Mouse (Mus musculus): ENCODE data around the gene Mterf4.
"Not testable (repeated sequence)": the region's sequence is repeated elsewhere in the genome, so short reads cannot be mapped to it uniquely, and the experiment has no call there.

Mterf4 gene

GRCm38 (mm10) chr1:93305581-93306337 is at the start of gene Mterf4:
TSS of gene Mterf4 (minus strand) at chr1:93305915.
- peak; percentile 83 for DNase-seq (ENCODE audit: low read depth)

DNA sequence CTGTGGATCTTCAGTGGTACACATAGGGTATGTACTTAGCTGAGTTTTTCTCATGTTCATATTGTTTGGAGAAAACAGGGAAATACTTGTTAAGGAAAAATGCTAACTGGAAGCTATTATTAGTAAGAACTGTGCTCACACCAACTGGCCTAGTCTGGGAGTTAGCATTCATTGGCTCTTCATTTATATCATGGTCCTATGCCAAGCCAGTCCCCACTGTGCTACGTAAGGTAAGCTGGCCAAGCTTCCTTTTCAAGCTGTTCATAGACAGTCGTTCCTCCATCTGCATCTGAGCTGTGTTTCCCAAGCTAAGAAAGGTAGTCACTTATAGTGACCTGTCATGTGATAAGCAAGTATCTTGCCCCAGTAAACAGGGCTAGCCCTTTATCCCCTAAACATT is 47.0 kb upstream of the Mterf4 start:
- DNase-seq (ENCODE audit: low read depth): no peak

- no peak for DNase-seq (ENCODE audit: low read depth)
Measured at GRCm38 (mm10) chr1:93349701-93350100, 44.0 kb upstream of the Mterf4 start.

GRCm38 (mm10) chr1:93347176-93347575 is 41.5 kb upstream of the Mterf4 start:
- DNase-seq (ENCODE audit: low read depth): no peak

DNA sequence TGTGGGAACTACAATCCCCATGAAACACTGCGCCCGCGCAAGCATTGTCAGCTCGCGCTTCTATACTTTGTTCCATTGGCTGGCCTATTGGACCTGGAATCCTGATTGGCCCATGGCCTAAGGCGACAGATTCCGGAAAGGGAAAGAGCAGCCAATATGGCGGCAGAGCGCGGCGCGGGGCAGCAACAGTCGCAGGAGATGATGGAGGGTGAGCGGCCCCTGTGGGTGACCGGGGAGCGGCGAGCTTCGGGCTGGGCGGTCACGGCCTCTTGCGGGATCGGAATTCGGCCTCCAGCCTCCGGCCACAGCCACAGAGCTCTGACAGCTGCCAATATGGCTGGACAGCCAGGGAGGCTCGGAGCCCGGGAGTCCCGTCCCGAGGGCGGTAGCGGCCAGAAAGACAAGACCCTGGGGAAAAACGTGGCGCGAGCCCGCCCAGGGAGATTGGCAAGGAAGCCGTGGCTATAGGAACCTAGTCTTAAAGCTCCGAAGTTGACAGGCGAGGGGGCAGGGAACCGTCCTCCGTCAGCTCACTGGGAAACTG is 37.9 kb upstream of the Mterf4 start:
- peak; percentile 95 for DNase-seq (ENCODE audit: low read depth)

- DNase-seq (ENCODE audit: low read depth): peak; percentile 95
Measured at GRCm38 (mm10) chr1:93342648-93343503, 37.2 kb upstream of the Mterf4 start, which contains the start of the genes Ppp1r7 and Pask. TSS of gene Ppp1r7 (plus strand) at chr1:93342854. TSS of gene Pask (minus strand) at chr1:93343482.

DNA sequence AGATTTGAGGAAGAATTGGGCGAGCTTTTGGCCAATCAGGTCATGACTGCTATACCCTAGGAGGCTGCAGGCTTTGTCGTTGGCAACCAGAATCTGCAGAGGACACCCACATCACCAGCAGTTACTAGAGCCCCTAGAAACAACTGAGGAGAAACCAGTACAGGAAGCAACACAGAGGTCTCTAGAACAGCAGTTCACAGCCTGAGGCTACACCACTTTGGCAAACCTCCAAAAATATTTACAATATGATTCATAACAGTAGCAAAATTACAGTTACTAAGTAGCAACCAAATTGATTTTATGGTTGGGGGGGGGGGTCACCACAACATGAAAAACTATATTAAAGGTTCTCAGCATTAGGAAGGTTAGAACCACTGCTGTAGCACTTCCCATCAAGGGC is 28.9 kb upstream of the Mterf4 start:
- no peak for DNase-seq (ENCODE audit: low read depth)

GRCm38 (mm10) chr1:93326446-93326845 is 20.7 kb upstream of the Mterf4 start:
- no peak for DNase-seq (ENCODE audit: low read depth)

GRCm38 (mm10) chr1:93323973-93324372 is 18.3 kb upstream of the Mterf4 start:
- no peak for DNase-seq (ENCODE audit: low read depth)

DNA sequence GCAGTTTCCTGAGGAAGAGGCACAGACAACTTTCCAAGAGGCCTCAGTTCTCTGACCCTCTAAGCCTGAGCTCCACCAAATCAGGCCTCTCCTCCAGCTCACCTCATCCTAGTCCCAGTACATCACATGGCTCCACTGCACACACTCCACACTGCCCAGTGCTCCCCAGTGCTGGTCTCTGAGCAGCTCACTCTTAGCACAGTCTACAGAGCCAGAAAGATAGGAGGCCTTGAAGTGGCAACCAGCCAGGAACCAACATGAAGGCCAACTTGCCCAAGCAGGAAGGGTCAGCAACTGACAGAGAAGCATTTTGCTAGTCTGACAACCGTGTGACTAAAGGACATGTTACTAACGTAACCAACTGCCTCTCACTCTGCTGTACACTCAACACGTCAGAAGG is 5.1 kb downstream of the Mterf4 start:
- no peak for DNase-seq (ENCODE audit: low read depth)

- DNase-seq (ENCODE audit: low read depth): no peak
Measured at GRCm38 (mm10) chr1:93299791-93300190, 5.9 kb downstream of the Mterf4 start.

DNA sequence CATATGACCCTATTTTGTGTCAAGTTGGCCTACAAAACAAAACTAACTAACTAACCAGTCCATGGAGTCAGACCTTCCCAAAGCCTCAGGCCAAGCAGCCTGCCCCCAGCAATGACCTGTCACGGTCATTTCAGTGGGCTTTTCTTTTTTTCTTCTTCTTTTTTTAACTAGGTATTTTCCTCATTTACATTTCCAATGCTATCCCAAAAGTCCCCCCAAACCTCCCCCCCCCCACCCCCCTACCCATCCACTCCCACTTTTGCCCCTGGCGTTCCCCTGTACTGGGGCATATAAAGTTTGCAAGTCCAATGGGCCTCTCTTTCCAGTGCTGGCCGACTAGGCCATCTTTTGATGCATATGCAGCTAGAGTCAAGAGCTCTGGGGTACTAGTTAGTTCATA is 11.2 kb downstream of the Mterf4 start:
- DNase-seq (ENCODE audit: low read depth): not testable (repeated sequence)

DNA sequence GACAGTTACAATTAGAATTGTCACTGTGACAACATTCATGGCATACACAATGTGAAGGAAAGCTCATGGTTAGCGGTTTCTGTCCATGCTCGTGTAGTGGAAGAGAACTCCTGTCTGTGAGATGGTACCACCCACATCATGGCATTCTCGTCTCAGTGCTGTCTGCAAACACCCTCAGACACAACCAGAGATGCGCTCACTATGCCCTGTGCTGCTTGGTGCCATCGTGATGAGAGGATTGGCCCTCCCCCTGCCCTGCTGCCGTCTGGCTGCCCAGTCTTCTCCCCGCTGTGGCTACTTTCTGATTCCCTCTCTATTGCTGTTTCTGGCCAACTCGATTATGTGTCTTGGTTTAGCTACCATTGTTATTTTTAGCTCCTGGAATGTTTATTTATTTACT is 13.7 kb downstream of the Mterf4 start:
- no peak for DNase-seq (ENCODE audit: low read depth)

DNA sequence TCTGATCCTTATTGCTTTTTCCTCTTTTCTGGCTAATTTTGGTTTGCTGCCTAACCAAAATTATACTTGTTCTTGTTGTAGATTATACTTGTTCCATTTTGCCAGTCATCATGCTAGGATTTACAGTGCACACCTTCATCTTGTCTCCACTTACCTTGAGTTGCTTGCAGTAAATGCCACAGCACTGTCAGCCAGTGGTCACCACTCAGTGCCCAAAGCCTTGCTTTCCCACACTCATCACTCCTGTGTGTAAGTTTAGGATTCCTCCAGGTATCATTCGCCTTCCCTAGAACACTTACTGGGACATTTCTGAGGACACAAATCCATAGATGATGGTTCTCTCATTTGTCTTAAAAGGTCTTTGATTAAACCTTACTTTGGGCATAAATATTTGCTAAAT is 14.1 kb downstream of the Mterf4 start:
- no peak for DNase-seq (ENCODE audit: low read depth)

GRCm38 (mm10) chr1:93290956-93291355 is 14.8 kb downstream of the Mterf4 start:
- DNase-seq (ENCODE audit: low read depth): no peak

- no peak for DNase-seq (ENCODE audit: low read depth)
Measured at GRCm38 (mm10) chr1:93289678-93290214, 16.0 kb downstream of the Mterf4 start.

DNA sequence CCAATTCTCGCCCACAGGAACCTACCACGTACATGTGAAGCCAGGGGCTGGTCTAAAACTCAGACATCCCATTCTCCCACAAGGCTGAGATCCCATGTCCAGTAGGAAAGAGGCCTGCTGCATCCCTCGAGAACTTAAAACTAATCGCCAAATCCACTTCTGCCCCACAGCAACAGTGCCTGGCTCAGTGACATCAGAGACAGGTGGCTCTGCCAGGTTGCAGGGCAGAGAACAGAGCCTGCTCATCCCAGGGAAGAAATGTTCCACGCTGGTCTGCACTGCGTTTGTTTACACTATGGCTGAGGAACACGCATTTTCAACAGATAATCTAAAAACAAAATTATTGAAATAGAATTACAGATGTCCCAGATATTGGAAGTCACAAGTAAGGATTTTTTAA is 28.7 kb downstream of the Mterf4 start:
- DNase-seq (ENCODE audit: low read depth): no peak

- no peak for DNase-seq (ENCODE audit: low read depth)
Measured at GRCm38 (mm10) chr1:93275561-93275960, 30.2 kb downstream of the Mterf4 start.

GRCm38 (mm10) chr1:93272409-93272821 is 33.3 kb downstream of the Mterf4 start:
- DNase-seq (ENCODE audit: low read depth): peak; percentile 37

DNA sequence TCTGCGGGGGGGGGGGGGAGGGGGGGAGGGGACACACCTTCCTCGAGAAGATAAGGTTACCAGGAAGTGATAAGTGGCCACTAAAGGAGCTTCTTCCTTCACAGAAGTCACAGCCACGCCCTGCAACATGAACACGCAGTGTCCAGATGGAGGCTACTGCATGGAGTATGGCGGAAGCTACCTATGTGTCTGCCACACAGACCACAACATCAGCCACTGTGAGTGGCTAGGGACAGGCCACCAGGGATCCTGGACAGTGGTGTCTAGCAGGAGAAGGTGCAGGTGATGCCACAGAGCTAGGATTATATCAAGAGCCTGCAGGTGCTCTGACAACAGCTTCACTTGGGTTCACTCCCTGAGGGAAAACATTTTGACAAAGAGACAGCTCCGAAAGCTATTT is 34.0 kb downstream of the Mterf4 start:
- DNase-seq (ENCODE audit: low read depth): no peak

- no peak for DNase-seq (ENCODE audit: low read depth)
Measured at GRCm38 (mm10) chr1:93270516-93271240, 35.0 kb downstream of the Mterf4 start.

DNA sequence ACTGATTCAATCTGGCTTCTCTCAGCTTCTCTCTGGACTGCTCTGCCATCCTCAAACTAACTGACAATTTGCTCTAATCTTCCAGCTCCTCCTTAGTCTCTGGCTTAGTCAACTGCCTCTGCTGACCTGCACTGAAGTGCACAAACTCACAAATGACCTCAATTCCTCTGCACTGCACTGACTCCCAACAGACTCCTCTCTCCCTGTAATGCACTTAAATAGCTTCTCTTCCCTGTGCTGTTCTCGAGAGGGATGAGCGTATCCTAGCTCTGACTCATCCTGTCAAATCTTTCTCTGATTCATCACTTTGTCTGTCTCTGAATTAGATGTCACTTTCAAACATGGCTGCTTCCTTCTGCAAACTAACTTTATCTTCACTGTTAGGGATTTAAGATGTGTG is 37.5 kb downstream of the Mterf4 start:
- DNase-seq (ENCODE audit: low read depth): no peak

Measured in c-Kit-positive CD71-positive TER-119-negative erythroid progenitor cells, embryonic 14.5 days (primary cell).